8 mouse cellular contexts compared by ENCODE assay signal in the genomic region with DNA sequence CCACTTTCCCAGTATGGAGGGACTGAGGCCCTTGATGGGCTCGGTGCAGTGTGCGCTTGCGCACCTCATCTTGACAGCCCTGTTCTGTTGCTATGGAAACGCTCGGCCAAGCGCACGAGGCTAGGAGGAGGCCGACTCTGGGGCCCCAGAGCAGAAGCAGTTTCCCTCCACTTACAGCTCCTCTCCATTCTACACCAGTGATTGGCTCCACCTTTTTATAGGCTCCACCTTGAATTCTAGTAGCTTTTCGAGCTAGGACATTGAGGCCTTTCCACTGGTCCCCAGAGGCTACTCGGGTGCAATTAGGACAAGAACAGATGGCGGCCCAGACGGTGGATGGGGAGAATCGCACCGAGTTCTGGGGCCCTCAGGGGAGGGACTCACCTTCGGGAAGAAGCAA. TPM values are rescaled to one million over a fixed set of nuclear protein-coding genes. Genes with fewer than 3 reads are reported as not detected.
DNase-seq lines count a peak whose midpoint lies in the region; ATAC-seq and TF ChIP-seq lines count a peak whose summit lies in the region.

No protein-coding gene starts in this region.

- ATAC-seq in intestine, embryonic 15.5 days, result peak; percentile 57
- ATAC-seq in intestine, postnatal 0 days, result no peak
- peak; percentile 58 for ATAC-seq in forebrain, embryonic 16.5 days
- peak; percentile 82 for ATAC-seq in midbrain, embryonic 13.5 days

- no peak overlapping the region for H3K27ac ChIP-seq in intestine, embryonic 15.5 days
- no peak overlapping the region for H3K27ac ChIP-seq in intestine, postnatal 0 days (ENCODE audit: low read depth, low read length)
- no peak overlapping the region for H3K27ac ChIP-seq in forebrain, embryonic 16.5 days (ENCODE audit: low read length)
- peak overlapping the region; percentile 97 for H3K27ac ChIP-seq in midbrain, embryonic 13.5 days
- H3K27ac ChIP-seq in gastrocnemius, adult 2 months, result no peak overlapping the region

- H3K4me2 ChIP-seq in intestine, embryonic 15.5 days (replicated peaks), result peak overlapping the region; percentile 23; the same call in 1 of the 2 replicates
- no peak overlapping the region for H3K4me2 ChIP-seq in intestine, postnatal 0 days (replicated peaks; ENCODE audit: low read depth)
- H3K4me2 ChIP-seq in forebrain, embryonic 16.5 days (ENCODE audit: low read length), result peak overlapping the region; percentile 85
- H3K4me2 ChIP-seq in midbrain, embryonic 13.5 days (replicated peaks), result peak overlapping the region; percentile 73

- intact Hi-C loops in gastrocnemius, adult 2 months (cut with DNase I), result no loop called here
- intact Hi-C loops in heart, postnatal 25 days (cut with DNase I), result no loop called here

- H3K4me3 ChIP-seq in intestine, embryonic 15.5 days (replicated peaks), result no peak overlapping the region
- H3K4me3 ChIP-seq in intestine, postnatal 0 days (ENCODE audit: low read depth, low read length), result no peak overlapping the region
- H3K4me3 ChIP-seq in forebrain, embryonic 16.5 days (replicated peaks; ENCODE audit: low read length), result peak overlapping the region; percentile 83
- H3K4me3 ChIP-seq in midbrain, embryonic 13.5 days (replicated peaks), result peak overlapping the region; percentile 89
- no peak overlapping the region for H3K4me3 ChIP-seq in gastrocnemius, adult 2 months

- TF ChIP-seq CTCF in intestine, postnatal 0 days (IDR thresholded peaks at IDR 0.05; ENCODE audit: low read depth), result no peak
- TF ChIP-seq CTCF in gastrocnemius, adult 2 months (IDR thresholded peaks at IDR 0.05), result no peak

- H3K9me3 ChIP-seq in intestine, embryonic 15.5 days, result no peaks in the 10 kb centered on the region
- H3K9me3 ChIP-seq in intestine, postnatal 0 days (ENCODE audit: control insufficient read depth), result no peaks in the 10 kb centered on the region
- H3K9me3 ChIP-seq in forebrain, embryonic 16.5 days (ENCODE audit: control insufficient read depth, low read length), result no peaks in the 10 kb centered on the region
- H3K9me3 ChIP-seq in midbrain, embryonic 13.5 days, result no peaks in the 10 kb centered on the region

- H3K36me3 ChIP-seq in intestine, embryonic 15.5 days, result no peaks in the 10 kb centered on the region
- no peaks in the 10 kb centered on the region for H3K36me3 ChIP-seq in intestine, postnatal 0 days (ENCODE audit: control insufficient read depth, insufficient read depth)
- no peaks in the 10 kb centered on the region for H3K36me3 ChIP-seq in forebrain, embryonic 16.5 days (ENCODE audit: control insufficient read depth, insufficient read depth)
- H3K36me3 ChIP-seq in midbrain, embryonic 13.5 days, result peaks cover 32% of the 10 kb centered on the region

- 2% methylated on average over 15 of the region's 15 CpGs for WGBS in intestine, embryonic 15.5 days
- under 1% methylated on average over 15 of the region's 15 CpGs for WGBS in intestine, postnatal 0 days
- WGBS in forebrain, embryonic 16.5 days, result under 1% methylated on average over 15 of the region's 15 CpGs
- WGBS in midbrain, embryonic 13.5 days, result 1% methylated on average over 15 of the region's 15 CpGs

- no peak overlapping the region for H3K9ac ChIP-seq in intestine, embryonic 15.5 days
- no peak overlapping the region for H3K9ac ChIP-seq in intestine, postnatal 0 days (ENCODE audit: low read depth, low read length)
- H3K9ac ChIP-seq in forebrain, embryonic 16.5 days (replicated peaks; ENCODE audit: low read depth, low read length), result peak overlapping the region; percentile 93; the same call in 1 of the 2 replicates
- H3K9ac ChIP-seq in midbrain, embryonic 13.5 days (replicated peaks), result peak overlapping the region; percentile 98

- peaks cover 13% of the 10 kb centered on the region for H3K4me1 ChIP-seq in intestine, embryonic 15.5 days (replicated peaks)
- no peaks in the 10 kb centered on the region for H3K4me1 ChIP-seq in intestine, postnatal 0 days (replicated peaks; ENCODE audit: control insufficient read depth, insufficient read depth, low read length)
- H3K4me1 ChIP-seq in forebrain, embryonic 16.5 days (replicated peaks; ENCODE audit: control insufficient read depth, insufficient read depth, low read length), result peaks cover 31% of the 10 kb centered on the region
- peaks cover 38% of the 10 kb centered on the region for H3K4me1 ChIP-seq in midbrain, embryonic 13.5 days (replicated peaks)

- H3K27me3 ChIP-seq in intestine, embryonic 15.5 days (replicated peaks), result peaks cover 67% of the 10 kb centered on the region
- peaks cover 71% of the 10 kb centered on the region for H3K27me3 ChIP-seq in intestine, postnatal 0 days (replicated peaks; ENCODE audit: control insufficient read depth, insufficient read depth, low read length)
- H3K27me3 ChIP-seq in forebrain, embryonic 16.5 days (replicated peaks; ENCODE audit: control insufficient read depth, insufficient read depth, low read length), result no peaks in the 10 kb centered on the region
- H3K27me3 ChIP-seq in midbrain, embryonic 13.5 days, result peaks cover 37% of the 10 kb centered on the region

- DNase-seq in cerebellum, adult 11 months, result peak; percentile 77
- DNase-seq in gastrocnemius, adult 2 months, result no peak
- no peak for DNase-seq in lung, postnatal 4 days
- DNase-seq in heart, postnatal 25 days (ENCODE audit: low spot score), result no peak

RNA-seq across cellular contexts. Expression of gene Mast1, which starts 2.3 kb away (rescaled TPM):
- polyA plus RNA-seq in intestine, embryonic 15.5 days (2015; fragmentation: Nextera tagmentation; extraction: Ambion mirVana), result 1.6 TPM in 2 replicates
- 1.1 TPM in 2 replicates for polyA plus RNA-seq in intestine, postnatal 0 days (2015; fragmentation: Nextera tagmentation; extraction: Ambion mirVana)
- polyA plus RNA-seq in forebrain, embryonic 16.5 days (2015; fragmentation: Nextera tagmentation; extraction: Ambion mirVana), result 52.4 and 65.8 TPM in 2 replicates
- polyA plus RNA-seq in midbrain, embryonic 13.5 days (2015; fragmentation: Nextera tagmentation; extraction: Ambion mirVana), result 55.6 and 56.1 TPM in 2 replicates
- total RNA-seq in gastrocnemius, adult 2 months (2021), result under 1 TPM in 1 of 2 experiments, not detected in 1; 0.17 TPM
- under 1 TPM; 0.08 to 0.14 TPM for total RNA-seq in heart, postnatal 25 days (2021)

RNA-seq across cellular contexts. Expression of gene Rtbdn, which starts 11.9 kb away (rescaled TPM):
- 0.31 and 0.51 TPM in 2 replicates for polyA plus RNA-seq in intestine, embryonic 15.5 days (2015; fragmentation: Nextera tagmentation; extraction: Ambion mirVana)
- polyA plus RNA-seq in intestine, postnatal 0 days (2015; fragmentation: Nextera tagmentation; extraction: Ambion mirVana), result 0.12 TPM in 2 replicates
- polyA plus RNA-seq in forebrain, embryonic 16.5 days (2015; fragmentation: Nextera tagmentation; extraction: Ambion mirVana), result 2.2 and 2.4 TPM in 2 replicates
- 1.9 and 2.7 TPM in 2 replicates for polyA plus RNA-seq in midbrain, embryonic 13.5 days (2015; fragmentation: Nextera tagmentation; extraction: Ambion mirVana)
- not detected for total RNA-seq in gastrocnemius, adult 2 months (2021)
- not detected for total RNA-seq in heart, postnatal 25 days (2021)

RNA-seq across cellular contexts. Expression of gene Dnase2a, which starts 26.5 kb away (rescaled TPM):
- polyA plus RNA-seq in intestine, embryonic 15.5 days (2015; fragmentation: Nextera tagmentation; extraction: Ambion mirVana), result 8.7 and 10.2 TPM in 2 replicates
- polyA plus RNA-seq in intestine, postnatal 0 days (2015; fragmentation: Nextera tagmentation; extraction: Ambion mirVana), result 8.9 and 11.0 TPM in 2 replicates
- 5.4 and 5.5 TPM in 2 replicates for polyA plus RNA-seq in forebrain, embryonic 16.5 days (2015; fragmentation: Nextera tagmentation; extraction: Ambion mirVana)
- 6.0 and 6.2 TPM in 2 replicates for polyA plus RNA-seq in midbrain, embryonic 13.5 days (2015; fragmentation: Nextera tagmentation; extraction: Ambion mirVana)
- 1 to 10 TPM; 4.0 to 8.4 TPM for total RNA-seq in gastrocnemius, adult 2 months (2021)
- 1 to 10 TPM; 7.7 to 7.9 TPM for total RNA-seq in heart, postnatal 25 days (2021)

RNA-seq across cellular contexts. Expression of gene Klf1, which starts 33.1 kb away (rescaled TPM):
- polyA plus RNA-seq in intestine, embryonic 15.5 days (2015; fragmentation: Nextera tagmentation; extraction: Ambion mirVana), result 6.4 and 7.7 TPM in 2 replicates
- polyA plus RNA-seq in intestine, postnatal 0 days (2015; fragmentation: Nextera tagmentation; extraction: Ambion mirVana), result 0.56 and 0.63 TPM in 2 replicates
- 0.73 and 0.85 TPM in 2 replicates for polyA plus RNA-seq in forebrain, embryonic 16.5 days (2015; fragmentation: Nextera tagmentation; extraction: Ambion mirVana)
- polyA plus RNA-seq in midbrain, embryonic 13.5 days (2015; fragmentation: Nextera tagmentation; extraction: Ambion mirVana), result 0.55 and 0.97 TPM in 2 replicates
- total RNA-seq in gastrocnemius, adult 2 months (2021), result not detected
- not detected for total RNA-seq in heart, postnatal 25 days (2021)

RNA-seq across cellular contexts. Expression of gene Gm49661, which starts 34.4 kb away (rescaled TPM):
- polyA plus RNA-seq in intestine, embryonic 15.5 days (2015; fragmentation: Nextera tagmentation; extraction: Ambion mirVana), result not detected in 2 replicates
- 1.3 and 2.1 TPM in 2 replicates for polyA plus RNA-seq in intestine, postnatal 0 days (2015; fragmentation: Nextera tagmentation; extraction: Ambion mirVana)
- polyA plus RNA-seq in forebrain, embryonic 16.5 days (2015; fragmentation: Nextera tagmentation; extraction: Ambion mirVana), result not detected in 2 replicates
- not detected in 2 replicates for polyA plus RNA-seq in midbrain, embryonic 13.5 days (2015; fragmentation: Nextera tagmentation; extraction: Ambion mirVana)
- not detected for total RNA-seq in gastrocnemius, adult 2 months (2021)
- total RNA-seq in heart, postnatal 25 days (2021), result not detected

Comparison
In these comparisons a context has a peak if more than half of its experiments do, and no peak if none do; other contexts are left out.
1. H3K4me3 ChIP-seq: peak in forebrain, embryonic 16.5 days (single experiment) and midbrain, embryonic 13.5 days (single experiment); none in intestine, embryonic 15.5 days (single experiment), intestine, postnatal 0 days (single experiment) and gastrocnemius, adult 2 months (single experiment).
2. H3K9ac ChIP-seq: peak in forebrain, embryonic 16.5 days (single experiment) and midbrain, embryonic 13.5 days (single experiment); none in intestine, embryonic 15.5 days (single experiment) and intestine, postnatal 0 days (single experiment).
3. RNA of gene Mast1, which starts 2.3 kb away (polyA plus RNA-seq): 52.4 to 65.8 TPM in forebrain, embryonic 16.5 days and 55.6 to 56.1 TPM in midbrain, embryonic 13.5 days; 1.6 TPM in intestine, embryonic 15.5 days and 1.1 TPM in intestine, postnatal 0 days; every median in the first group is over 10 times any median in the second.